Mouse (Mus musculus) intestine, embryonic 16.5 days (tissue): ENCODE measurements around the gene Gm10721. TPM values are rescaled to one million over a fixed set of nuclear protein-coding genes. Genes with fewer than 3 reads are reported as not detected.
"Not testable (repeated sequence)": the region's sequence is repeated elsewhere in the genome, so short reads cannot be mapped to it uniquely, and the experiment has no call there.

ENCODE experiments used
- ATAC-seq: fragments of 200-750 bp; cut with Nextera tagmentation; 2 replicates; pipeline ENCODE4 v1.8.0; 2017; ENCODE audit warnings: moderate TSS enrichment, moderate library complexity
- H3K27ac ChIP-seq: fragments of 300-500 bp; sonication (generic); 2 replicates; pipeline ENCODE4 v1.5.1; 2014; ENCODE audit warnings: mild to moderate bottlenecking, low read length
- H3K27me3 ChIP-seq: fragments of 300-500 bp; sonication (generic); replicated peaks from 2 replicates; pipeline ENCODE4 v1.6.1; 2014; ENCODE audit warnings: low read length, control low read depth, mixed read lengths; ENCODE audit not compliant: control insufficient read depth, insufficient read depth
- H3K36me3 ChIP-seq: fragments of 300-500 bp; sonication (generic); 2 replicates; pipeline ENCODE4 v1.6.1; 2014; ENCODE audit warnings: low read length, control low read depth; ENCODE audit not compliant: control insufficient read depth, insufficient read depth
- H3K4me1 ChIP-seq: fragments of 300-500 bp; sonication (generic); 2 replicates; pipeline ENCODE4 v1.6.1; 2014; ENCODE audit warnings: low read length, control low read depth, mixed read lengths; ENCODE audit not compliant: control insufficient read depth, insufficient read depth
- H3K4me2 ChIP-seq: fragments of 300-500 bp; sonication (generic); 2 replicates; pipeline ENCODE4 v1.6.1; 2014; ENCODE audit warnings: low read depth, low read length, control low read depth
- H3K4me3 ChIP-seq: fragments of 300-500 bp; sonication (generic); 2 replicates; pipeline ENCODE4 v1.5.1; 2014; ENCODE audit warnings: mild to moderate bottlenecking, low read length
- H3K9ac ChIP-seq: fragments of 300-500 bp; sonication (generic); 2 replicates; pipeline ENCODE4 v1.6.1; 2014; ENCODE audit warnings: low read depth, low read length
- H3K9me3 ChIP-seq: fragments of 300-500 bp; sonication (generic); 2 replicates; pipeline ENCODE4 v1.6.1; 2016; ENCODE audit warnings: low read length, control low read depth; ENCODE audit not compliant: control insufficient read depth
- whole genome bisulfite sequencing: fragments of 180-500 bp; shearing (Covaris S2); extraction: QIAGEN DNeasy Blood & Tissue Kit; methylation state at CpG from one replicate; pipeline ENCODE4 v1.1.7; 2014; 5-methylcytosine and 5-hydroxymethylcytosine counted together
- polyA plus RNA-seq: library from polyadenylated mRNA; unstranded; fragments of >200 nt; fragmentation: Nextera tagmentation; extraction: Ambion mirVana; gene quantifications from 2 replicates; pipeline ENCODE4 v1.2.1, GENCODE M21; 2015

Gm10721 gene
- polyA plus RNA-seq, 1 experiment from 2014 or later, result not detected

DNA sequence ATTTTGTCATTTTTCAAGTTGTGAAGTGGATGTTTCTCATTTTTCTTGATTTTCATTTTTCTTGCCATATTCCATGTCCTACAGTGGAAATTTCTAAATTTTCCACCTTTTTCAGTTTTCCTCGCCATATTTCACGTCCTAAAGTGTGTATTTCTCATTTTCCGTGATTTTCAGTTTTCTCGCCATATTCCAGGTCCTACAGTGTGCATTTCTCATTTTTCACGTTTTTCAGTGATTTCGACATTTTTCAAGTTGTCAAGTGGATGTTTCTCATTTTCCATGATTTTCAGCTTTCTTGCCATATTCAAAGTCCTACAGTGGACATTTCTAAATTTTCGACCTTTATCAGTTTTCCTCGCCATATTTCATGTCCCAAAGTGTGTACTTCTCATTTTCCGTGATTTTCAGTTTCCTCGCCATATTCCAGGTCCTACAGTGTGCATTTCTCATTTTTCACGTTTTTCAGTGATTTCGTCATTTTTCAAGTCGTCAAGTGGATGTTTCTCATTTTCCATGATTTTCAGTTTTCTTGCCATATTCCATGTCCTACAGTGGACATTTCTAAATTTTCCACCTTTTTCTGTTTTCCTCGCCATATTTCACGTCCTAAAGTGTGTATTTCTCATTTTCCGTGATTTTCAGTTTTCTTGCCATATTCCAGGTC, 11.2 kb downstream of the Gm10721 start:
- not testable (repeated sequence) for H3K4me2 ChIP-seq, ATAC-seq
- WGBS, result 64% methylated on average over 15 of the region's 16 CpGs

GRCm38 (mm10) chr9:3024912-3025467, 12.1 kb downstream of the Gm10721 start, which contains the start of gene Gm10717:
Gene Gm10717, plus strand, starts transcription at chr9:3025417.
- not testable (repeated sequence) for H3K9ac ChIP-seq, H3K36me3 ChIP-seq, ATAC-seq, H3K4me2 ChIP-seq, H3K4me3 ChIP-seq, H3K4me1 ChIP-seq, H3K9me3 ChIP-seq, H3K27ac ChIP-seq, H3K27me3 ChIP-seq
- WGBS, result 72% methylated on average over 12 of the region's 12 CpGs

More for the DNA sequence above, 11.2 kb downstream of the Gm10721 start:
- not testable (repeated sequence) for H3K9me3 ChIP-seq, H3K27me3 ChIP-seq, H3K4me1 ChIP-seq, H3K4me3 ChIP-seq, H3K9ac ChIP-seq, H3K27ac ChIP-seq, H3K36me3 ChIP-seq

DNA sequence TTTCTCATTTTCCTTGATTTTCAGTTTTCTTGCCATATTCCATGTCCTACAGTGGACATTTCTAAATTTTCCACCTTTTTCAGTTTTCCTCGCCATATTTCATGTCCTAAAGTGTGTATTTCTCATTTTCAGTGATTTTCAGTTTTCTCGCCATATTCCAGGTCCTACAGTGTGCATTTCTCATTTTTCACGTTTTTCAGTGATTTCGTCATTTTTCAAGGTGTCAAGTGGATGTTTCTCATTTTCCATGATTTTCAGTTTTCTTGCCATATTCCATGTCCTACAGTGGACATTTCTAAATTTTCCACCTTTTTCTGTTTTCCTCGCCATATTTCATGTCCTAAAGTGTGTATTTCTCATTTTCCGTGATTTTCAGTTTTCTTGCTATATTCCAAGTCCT, 12.7 kb downstream of the Gm10721 start:
- not testable (repeated sequence) for H3K4me1 ChIP-seq, H3K27ac ChIP-seq

GRCm38 (mm10) chr9:3026136-3026535, 13.2 kb downstream of the Gm10721 start:
- H3K4me1 ChIP-seq, H3K9me3 ChIP-seq, H3K4me3 ChIP-seq, H3K27ac ChIP-seq, H3K4me2 ChIP-seq, H3K9ac ChIP-seq, ATAC-seq, H3K36me3 ChIP-seq, H3K27me3 ChIP-seq: not testable (repeated sequence)
- 77% methylated on average over 5 of the region's 5 CpGs for WGBS

More for the DNA sequence above, 12.7 kb downstream of the Gm10721 start:
- ATAC-seq, H3K36me3 ChIP-seq, H3K9ac ChIP-seq, H3K27me3 ChIP-seq, H3K4me3 ChIP-seq, H3K4me2 ChIP-seq, H3K9me3 ChIP-seq: not testable (repeated sequence)
- WGBS, result 66% methylated on average over 4 of the region's 6 CpGs

DNA sequence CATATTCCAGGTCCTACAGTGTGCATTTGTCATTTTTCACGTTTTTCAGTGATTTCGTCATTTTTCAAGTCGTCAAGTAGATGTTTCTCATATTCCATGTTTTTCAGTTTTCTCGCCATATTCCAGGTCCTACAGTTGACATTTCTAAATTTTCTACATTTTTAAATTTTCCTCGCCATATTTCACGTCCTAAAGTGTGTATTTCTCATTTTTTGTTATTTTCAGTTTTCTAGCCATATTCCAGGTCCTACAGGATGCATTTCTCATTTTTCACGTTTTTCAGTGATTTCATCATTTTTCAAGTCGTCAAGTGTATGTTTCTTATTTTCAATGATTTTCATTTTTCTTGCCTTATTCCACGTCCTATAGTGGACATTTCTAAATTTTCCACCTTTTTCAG, 13.8 kb downstream of the Gm10721 start:
- H3K27me3 ChIP-seq, H3K36me3 ChIP-seq, ATAC-seq, H3K9ac ChIP-seq, H3K4me3 ChIP-seq, H3K4me2 ChIP-seq, H3K4me1 ChIP-seq, H3K27ac ChIP-seq, H3K9me3 ChIP-seq: not testable (repeated sequence)
- 69% methylated on average over 9 of the region's 9 CpGs for WGBS

- H3K27ac ChIP-seq, H3K4me3 ChIP-seq, ATAC-seq, H3K9me3 ChIP-seq, H3K4me1 ChIP-seq, H3K36me3 ChIP-seq, H3K4me2 ChIP-seq, H3K27me3 ChIP-seq, H3K9ac ChIP-seq: not testable (repeated sequence)
- WGBS, result 73% methylated on average over 9 of the region's 9 CpGs
These were observed 14.3 kb downstream of the Gm10721 start for GRCm38 (mm10) chr9:3027200-3027599.

DNA sequence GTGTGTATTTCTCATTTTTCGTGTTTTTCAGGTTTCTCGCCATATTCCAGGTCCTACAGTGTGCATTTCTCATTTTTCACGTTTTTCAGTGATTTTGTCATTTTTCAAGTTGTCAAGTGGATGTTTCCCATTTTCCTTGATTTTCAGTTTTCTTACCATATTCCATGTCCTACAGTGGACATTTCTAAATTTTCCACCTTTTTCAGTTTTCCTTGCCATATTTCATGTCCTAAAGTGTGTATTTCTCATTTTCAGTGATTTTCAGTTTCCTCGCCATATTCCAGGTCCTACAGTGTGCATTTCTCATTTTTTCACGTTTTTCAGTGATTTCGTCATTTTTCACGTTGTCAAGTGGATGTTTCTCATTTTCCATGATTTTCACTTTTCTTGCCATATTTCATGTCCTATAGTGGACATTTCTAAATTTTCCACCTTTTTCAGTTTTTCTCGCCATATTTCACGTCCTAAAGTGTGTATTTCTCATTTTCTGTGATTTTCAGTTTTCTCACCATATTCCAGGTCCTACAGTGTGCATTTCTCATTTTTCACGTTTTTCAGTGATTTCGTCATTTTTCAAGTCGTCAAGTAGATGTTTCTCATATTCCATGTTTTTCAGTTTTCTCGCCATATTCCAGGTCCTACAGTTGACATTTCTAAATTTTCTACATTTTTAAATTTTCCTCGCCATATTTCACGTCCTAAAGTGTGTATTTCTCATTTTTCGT, 16.5 kb downstream of the Gm10721 start:
- H3K27ac ChIP-seq, H3K4me2 ChIP-seq, H3K9me3 ChIP-seq, ATAC-seq, H3K27me3 ChIP-seq, H3K36me3 ChIP-seq, H3K4me1 ChIP-seq, H3K9ac ChIP-seq, H3K4me3 ChIP-seq: not testable (repeated sequence)
- 66% methylated on average over 12 of the region's 16 CpGs for WGBS

DNA sequence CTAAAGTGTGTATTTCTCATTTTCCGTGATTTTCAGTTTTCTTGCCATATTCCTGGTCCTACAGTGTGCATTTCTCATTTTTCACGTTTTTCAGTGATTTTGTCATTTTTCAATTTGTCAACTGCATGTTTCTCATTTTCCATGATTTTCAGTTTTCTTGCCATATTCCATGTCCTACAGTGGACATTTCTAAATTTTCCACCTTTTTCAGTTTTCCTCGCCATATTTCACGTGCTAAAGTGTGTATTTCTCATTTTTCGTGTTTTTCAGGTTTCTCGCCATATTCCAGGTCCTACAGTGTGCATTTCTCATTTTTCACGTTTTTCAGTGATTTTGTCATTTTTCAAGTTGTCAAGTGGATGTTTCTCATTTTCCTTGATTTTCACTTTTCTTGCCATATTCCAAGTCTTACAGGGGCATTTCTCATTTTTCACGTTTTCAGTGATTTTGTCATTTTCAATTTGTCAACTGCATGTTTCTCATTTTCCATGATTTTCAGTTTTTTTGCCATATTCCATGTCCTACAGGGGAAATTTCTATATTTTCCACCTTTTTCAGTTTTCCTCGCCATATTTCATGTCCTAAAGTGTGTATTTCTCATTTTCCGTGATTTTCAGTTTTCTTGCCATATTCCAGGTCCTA, 17.9 kb downstream of the Gm10721 start:
- not testable (repeated sequence) for H3K36me3 ChIP-seq, H3K4me2 ChIP-seq, H3K4me3 ChIP-seq, H3K27me3 ChIP-seq, H3K9ac ChIP-seq, H3K27ac ChIP-seq, ATAC-seq, H3K4me1 ChIP-seq, H3K9me3 ChIP-seq
- 73% methylated on average over 2 of the region's 10 CpGs for WGBS

DNA sequence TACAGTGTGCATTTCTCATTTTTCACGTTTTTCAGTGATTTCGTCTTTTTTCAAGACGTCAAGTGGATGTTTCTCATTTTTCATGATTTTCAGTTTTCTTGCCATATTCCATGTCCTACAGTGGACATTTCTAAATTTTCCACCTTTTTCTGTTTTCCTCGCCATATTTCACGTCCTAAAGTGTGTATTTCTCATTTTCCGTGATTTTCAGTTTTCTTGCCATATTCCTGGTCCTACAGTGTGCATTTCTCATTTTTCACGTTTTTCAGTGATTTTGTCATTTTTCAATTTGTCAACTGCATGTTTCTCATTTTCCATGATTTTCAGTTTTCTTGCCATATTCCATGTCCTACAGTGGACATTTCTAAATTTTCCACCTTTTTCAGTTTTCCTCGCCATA, 21.4 kb downstream of the Gm10721 start, which contains the start of gene Gm17535:
Gene Gm17535 (plus strand): TSS at position 301 of the 400 bp plus-strand sequence.
- not testable (repeated sequence) for H3K4me1 ChIP-seq, H3K4me2 ChIP-seq, H3K9me3 ChIP-seq, ATAC-seq, H3K36me3 ChIP-seq, H3K27ac ChIP-seq, H3K27me3 ChIP-seq, H3K4me3 ChIP-seq, H3K9ac ChIP-seq
- no CpG with 5 or more reads among the region's 8 CpGs for WGBS
